Mouse (Mus musculus) embryo, embryonic 11.5 days (tissue): ENCODE data around the gene Lcp1.
"Not testable (repeated sequence)": the region's sequence is repeated elsewhere in the genome, so short reads cannot be mapped to it uniquely, and the experiment has no call there.

Experiments used
- DNase-seq: peaks from one replicate; pipeline ENCODE4 v3.0.0-alpha.2; 2012; ENCODE audit warnings: low read depth, low spot score

Gene Lcp1

GRCm38 (mm10) chr14:75130501-75131318, at the start of gene Lcp1, which contains the start of gene Lrrc63:
Lcp1 (plus strand) TSS chr14:75131101.
Lrrc63 (minus strand) TSS chr14:75130881.
- peak; percentile 70 for DNase-seq

DNA sequence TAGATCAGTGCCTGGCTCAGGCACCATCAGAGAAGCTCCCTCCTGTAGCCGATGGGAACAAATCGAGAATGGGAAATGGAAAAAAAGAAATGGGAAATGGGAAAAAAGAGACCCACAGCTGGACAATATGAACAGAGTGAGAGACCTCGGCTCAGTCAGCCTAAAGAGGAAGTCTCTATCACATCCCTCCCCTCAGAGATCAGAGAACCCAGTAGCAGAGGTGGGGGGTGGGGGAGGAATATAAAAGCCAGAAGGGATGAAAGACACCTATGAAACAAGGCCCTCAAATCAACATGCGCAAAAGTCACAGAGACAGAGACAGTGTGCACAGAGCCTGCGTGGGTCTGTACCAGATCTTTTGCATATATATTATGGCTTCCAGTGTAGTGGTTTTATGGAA, 27.9 kb upstream of the Lcp1 start:
- DNase-seq, result no peak

- no peak for DNase-seq
These were observed 9.2 kb upstream of the Lcp1 start for GRCm38 (mm10) chr14:75121658-75122057.

DNA sequence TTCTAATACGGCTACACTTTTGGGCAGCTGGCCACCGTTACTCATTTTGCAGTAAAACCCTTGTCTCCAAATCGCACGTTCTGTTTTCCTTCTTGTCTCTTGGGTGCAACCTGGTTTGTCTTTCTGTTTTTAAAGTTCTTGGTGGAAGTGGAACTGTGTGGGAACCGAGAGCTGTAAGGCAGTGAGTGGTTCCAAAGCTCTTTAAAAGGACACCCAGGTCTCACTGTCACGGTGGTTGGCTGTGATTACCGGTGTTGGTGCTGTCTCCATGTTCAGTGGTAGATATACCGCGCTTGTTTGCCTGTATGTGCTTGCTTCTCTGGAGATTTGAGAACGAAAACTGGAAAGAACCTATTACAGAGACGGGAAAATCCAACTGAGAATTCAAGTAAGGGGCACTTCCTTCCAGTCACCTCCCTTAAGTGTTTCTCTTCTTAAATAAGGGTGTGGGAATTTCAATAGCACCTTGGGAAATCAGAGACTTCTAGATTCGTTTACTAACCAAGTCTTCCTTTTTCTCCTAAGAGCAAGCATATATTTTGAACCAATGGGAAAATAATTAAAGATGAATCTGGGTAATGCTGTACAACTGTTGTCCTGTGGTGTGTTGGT, 529 bp downstream of the Lcp1 start:
- no peak for DNase-seq

DNA sequence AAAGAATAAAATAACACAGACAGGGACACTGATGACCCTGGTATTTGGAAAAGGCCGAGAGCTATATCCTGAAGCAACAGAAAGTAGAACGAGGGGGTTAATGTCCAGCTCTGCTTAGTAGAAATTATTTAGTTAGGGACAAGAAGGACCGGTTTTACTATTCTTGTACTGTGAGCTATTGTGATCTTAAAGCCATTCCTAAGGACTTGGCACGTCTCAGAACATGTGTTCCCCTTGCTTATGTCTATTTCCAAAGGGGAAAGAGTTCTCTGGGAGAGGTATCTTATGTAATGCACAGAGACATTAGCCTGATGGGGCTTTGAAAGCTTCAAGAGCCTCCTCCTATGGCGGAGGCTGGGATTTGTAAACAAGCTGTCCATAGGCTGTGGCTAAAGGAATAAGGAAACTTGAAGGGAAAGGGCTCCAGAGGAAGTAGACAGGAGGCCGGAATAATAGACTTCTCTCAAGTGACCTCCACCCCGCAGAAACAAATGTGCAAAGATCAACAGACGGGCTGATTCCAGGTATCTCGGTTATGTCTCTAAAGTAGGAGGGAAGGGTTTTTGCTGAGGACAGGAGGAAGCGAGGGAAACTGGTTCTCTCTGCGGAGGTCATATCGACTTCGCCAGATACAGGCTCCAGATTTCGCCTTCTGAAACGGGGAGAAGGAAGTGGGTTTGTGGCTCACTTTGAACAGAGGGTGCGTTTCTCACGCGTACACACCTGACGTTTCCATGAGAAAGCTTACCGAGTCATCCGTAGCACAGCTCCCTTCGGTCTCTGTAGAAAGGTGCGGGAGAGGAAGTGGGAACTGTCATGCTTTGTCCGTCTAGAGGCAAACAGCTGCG, 5.4 kb downstream of the Lcp1 start:
- no peak for DNase-seq

DNA sequence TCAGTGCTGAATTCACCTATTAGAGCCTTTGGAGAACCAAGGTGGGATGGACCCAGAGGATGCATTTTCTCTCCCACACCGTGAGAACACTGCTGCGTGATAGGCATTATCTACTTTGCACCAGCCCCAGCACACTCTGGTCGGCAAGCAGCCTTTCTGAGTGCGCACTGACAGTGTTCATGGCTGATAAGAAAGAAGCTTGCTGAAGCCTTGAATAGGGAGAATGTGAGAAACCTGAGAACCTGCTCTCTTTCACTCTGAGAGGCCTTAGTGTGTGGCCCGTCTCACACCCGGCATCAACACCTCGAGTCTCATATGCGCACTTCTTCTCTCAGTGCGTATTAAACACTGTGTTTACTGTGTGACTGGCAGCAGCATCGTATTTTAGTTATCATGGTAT, 7.6 kb downstream of the Lcp1 start:
- peak; percentile 5 for DNase-seq

- DNase-seq, result no peak
These were observed 8.3 kb downstream of the Lcp1 start for GRCm38 (mm10) chr14:75139225-75139624.

DNA sequence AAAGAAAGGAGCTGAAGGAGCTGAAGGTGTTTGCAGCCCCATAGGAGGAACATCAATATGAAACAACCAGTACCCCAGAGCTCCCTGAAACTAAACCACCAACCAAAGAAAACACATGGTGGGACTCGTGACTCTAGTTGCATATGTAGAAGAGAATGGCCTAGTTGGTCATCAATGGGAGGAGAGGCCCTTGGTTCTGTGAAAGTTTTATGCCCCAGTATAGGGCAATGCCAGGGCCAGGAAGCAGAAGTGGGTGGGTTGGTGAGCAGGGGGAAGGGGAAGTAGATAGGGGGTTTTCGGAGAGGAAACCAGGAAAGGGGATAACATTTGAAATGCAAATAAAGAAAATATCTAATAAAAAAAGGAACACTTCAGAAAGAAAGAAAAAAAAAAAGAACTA, 16.8 kb downstream of the Lcp1 start:
- DNase-seq, result not testable (repeated sequence)

GRCm38 (mm10) chr14:75148229-75148628, 17.3 kb downstream of the Lcp1 start:
- no peak for DNase-seq

DNA sequence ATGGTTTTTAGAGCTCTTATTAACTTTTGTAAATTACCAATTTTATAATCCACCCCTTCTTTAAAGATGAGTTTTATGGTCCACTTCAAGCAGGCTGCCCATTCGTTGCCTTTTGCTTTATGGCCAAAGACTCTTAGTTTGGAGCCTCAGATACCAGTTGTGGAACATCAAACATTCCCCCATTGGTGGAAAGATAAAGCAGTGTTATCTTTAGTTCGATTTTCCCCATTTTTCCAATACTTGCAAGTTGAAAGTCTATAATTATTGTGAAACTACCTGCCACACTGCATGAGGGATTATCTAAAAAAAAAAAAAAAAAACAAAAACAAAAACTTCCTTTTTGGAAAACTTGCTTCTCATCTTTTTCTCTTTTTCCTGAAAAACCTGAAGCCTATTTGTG, 19.8 kb downstream of the Lcp1 start:
- DNase-seq, result no peak

DNA sequence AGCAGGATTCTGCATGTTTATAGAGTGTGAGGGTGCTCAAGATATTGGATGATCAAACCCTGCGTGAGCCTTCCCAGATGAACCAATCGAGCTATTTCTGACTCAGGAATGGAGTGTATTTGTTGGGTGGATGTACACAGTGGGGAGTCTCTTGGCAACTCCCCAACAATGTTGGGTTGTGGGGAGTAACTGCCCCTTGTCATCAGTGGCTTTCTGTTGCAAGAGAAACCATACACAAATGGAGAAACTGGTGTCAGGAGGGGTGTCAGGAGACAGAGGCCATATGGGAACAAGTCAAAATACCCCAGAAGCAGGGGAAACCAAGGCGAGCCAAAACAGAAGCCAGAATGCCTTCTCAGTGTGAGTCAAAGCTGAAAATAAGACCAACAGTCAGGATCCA, 20.2 kb downstream of the Lcp1 start:
- no peak for DNase-seq

- no peak for DNase-seq
These were observed 23.6 kb downstream of the Lcp1 start for GRCm38 (mm10) chr14:75154481-75154880.

GRCm38 (mm10) chr14:75159375-75159774, 28.5 kb downstream of the Lcp1 start:
- DNase-seq, result no peak

GRCm38 (mm10) chr14:75163866-75164265, 33.0 kb downstream of the Lcp1 start:
- DNase-seq, result no peak

DNA sequence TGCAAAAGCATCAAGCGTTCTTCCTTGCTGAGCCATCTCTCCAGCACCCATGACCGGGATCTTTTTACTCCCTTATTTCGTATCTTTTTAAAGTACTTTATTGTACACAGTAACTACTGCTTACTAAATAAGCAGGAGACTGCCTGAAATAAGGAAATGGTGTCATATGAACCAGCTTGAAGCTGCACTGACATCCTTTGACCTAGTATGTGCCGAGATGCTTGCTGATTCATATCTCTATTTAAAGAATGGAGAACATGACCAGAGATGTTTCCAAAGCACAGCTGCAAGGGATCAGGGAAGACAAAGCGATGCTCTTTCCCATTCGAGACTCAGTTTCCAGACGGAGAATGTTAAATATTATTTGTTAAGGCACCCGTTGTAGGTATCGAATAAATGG, 33.4 kb downstream of the Lcp1 start:
- DNase-seq, result no peak

DNA sequence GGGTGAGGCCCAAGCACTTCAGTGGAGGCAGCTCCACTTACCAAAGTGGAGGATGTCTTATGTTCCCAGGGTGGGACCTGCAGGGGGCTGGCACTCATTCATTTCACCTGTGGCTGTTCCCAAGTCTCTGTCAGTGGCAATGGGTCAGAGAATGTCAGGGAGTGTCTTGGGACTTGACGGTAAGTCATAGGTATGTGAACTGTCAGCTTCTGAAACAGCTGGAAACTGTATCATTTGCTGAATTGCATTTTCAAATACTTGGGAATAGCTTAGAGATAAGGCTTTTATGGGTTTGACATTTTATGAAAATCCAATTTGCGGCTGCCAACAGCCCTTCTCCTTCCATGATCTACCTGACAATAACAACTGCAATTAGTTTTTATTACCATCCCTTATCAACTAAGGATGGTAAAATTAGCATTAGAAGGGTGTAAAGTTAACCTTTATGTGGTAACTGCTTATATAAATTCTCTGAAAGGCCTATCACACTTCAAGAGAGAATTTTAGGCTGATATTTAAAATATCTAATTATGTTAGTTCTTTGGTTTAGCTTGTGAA, 34.8 kb downstream of the Lcp1 start:
- DNase-seq, result no peak

GRCm38 (mm10) chr14:75168501-75168900, 37.6 kb downstream of the Lcp1 start:
- DNase-seq, result no peak

- no peak for DNase-seq
These were observed 39.6 kb downstream of the Lcp1 start for GRCm38 (mm10) chr14:75170546-75170945.

DNA sequence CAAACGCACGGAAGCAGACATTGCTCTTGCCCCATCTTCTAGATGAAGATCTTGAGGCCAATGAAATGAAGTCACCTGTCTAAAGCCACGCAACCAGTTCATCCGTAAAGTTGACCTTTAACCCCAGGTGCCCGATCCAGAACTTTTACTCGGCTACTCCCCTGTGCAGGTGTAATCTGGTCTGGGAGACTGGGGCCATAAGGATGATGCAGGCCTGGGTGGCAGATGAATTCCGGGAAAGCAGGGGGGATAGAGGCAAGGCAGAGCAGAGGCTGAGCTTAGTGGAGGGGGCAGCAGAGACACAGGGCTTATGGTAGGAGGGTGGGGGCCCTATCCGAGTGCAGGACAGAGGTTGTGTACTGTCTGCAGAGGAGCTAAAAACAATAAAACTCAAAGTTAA, 43.4 kb downstream of the Lcp1 start:
- DNase-seq, result no peak

GRCm38 (mm10) chr14:75174731-75175555, 44.0 kb downstream of the Lcp1 start:
- no peak for DNase-seq

- DNase-seq, result no peak
These were observed 44.9 kb downstream of the Lcp1 start for GRCm38 (mm10) chr14:75175781-75176180.
